In the genomic region with DNA sequence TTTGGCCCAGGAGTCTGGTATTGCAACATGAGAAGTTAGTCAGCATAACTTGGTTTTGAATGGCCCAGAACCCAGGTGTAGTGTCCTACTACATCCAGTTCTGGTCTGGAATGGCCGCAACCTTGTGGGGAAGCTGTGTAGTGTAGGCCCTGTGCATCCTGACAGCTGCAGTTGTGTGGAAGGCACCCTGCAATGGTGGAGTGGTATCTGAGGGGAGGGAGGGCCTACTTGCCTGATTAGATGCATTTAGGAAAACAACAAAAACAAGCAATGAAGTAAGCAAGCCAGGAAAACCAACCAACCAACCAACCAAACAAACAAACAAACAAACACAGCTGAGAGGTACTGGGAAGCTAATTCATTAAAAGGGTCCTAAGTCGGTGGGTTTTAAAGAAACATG, we compare ENCODE assay signal across 8 mouse cellular contexts. TPM values are rescaled to one million over a fixed set of nuclear protein-coding genes. Genes with fewer than 3 reads are reported as not detected.
"Had no signal": no experiment of that assay in that cellular context is flagged by ENCODE, and none has a peak within 500 bp of the region (broad histone marks: within the 10 kb centered on the region; RNA-seq: fewer than 3 reads in every experiment).

No protein-coding gene starts in this region.

RNA-seq across cellular contexts. Expression of a gene that starts 49.3 kb away (rescaled TPM):
- polyA plus RNA-seq: liver, postnatal 0 days; lung, adult 2 months; lung, embryonic 15.5 days; lung, postnatal 0 days; midbrain, embryonic 12.5 days; neural tube, embryonic 11.5 days; small intestine, adult 2 months; stomach, embryonic 16.5 days had no signal
